Mouse (Mus musculus) layer of hippocampus, adult 2 months (tissue): ENCODE measurements around the gene Cd48. TPM values are rescaled to one million over a fixed set of nuclear protein-coding genes. Genes with fewer than 3 reads are reported as not detected.
A peak's percentile ranks its signal among the peaks of the same experiment; 100 is the strongest.
"Not testable (repeated sequence)": the region's sequence is repeated elsewhere in the genome, so short reads cannot be mapped to it uniquely, and the experiment has no call there.

ENCODE experiments used
- DNase-seq, 2 experiments: peaks; one replicate each; pipeline ENCODE4 v3.0.0; 2022; ENCODE audit warnings: low spot score in 2 of 2
- H3K27ac ChIP-seq: fragments of 200-600 bp; 2 replicates; pipeline ENCODE4 v1.8.1; 2022
- H3K4me3 ChIP-seq: fragments of 200-600 bp; 2 replicates; pipeline ENCODE4 v1.8.1; 2022; ENCODE audit warnings: mild to moderate bottlenecking
- CTCF ChIP-seq: fragments of 200-600 bp; conservative IDR thresholded peaks from 2 replicates; pipeline ENCODE4 v1.8.1; 2022; ENCODE audit warnings: antibody characterized with exemption, mild to moderate bottlenecking, moderate library complexity
- total RNA-seq, 2 experiments: library from RNA; stranded (reverse); gene quantifications; 2 replicates each; pipeline ENCODE4 v1.2.3; 2021

The Cd48 gene
- total RNA-seq, 2 experiments from 2014 or later = not detected

- no peak overlapping the region for H3K27ac ChIP-seq
- no peak overlapping the region for H3K4me3 ChIP-seq
- no peak for DNase-seq
- TF ChIP-seq CTCF = no peak
Observed at GRCm38 (mm10) chr1:171666350-171666749, 15.5 kb upstream of the Cd48 start.

GRCm38 (mm10) chr1:171667160-171667559, 14.6 kb upstream of the Cd48 start:
- H3K4me3 ChIP-seq = no peak overlapping the region
- no peak for DNase-seq
- TF ChIP-seq CTCF = no peak
- no peak overlapping the region for H3K27ac ChIP-seq

- DNase-seq, H3K4me3 ChIP-seq: not testable (repeated sequence)
- TF ChIP-seq CTCF = peak; percentile 64
- H3K27ac ChIP-seq = peak overlapping the region; percentile 85; the same call in 1 of the 2 replicates
Observed at GRCm38 (mm10) chr1:171672451-171672850, 9.4 kb upstream of the Cd48 start.

GRCm38 (mm10) chr1:171672854-171673475, 8.8 kb upstream of the Cd48 start:
- DNase-seq = peak; percentile 16 to 45
- TF ChIP-seq CTCF = no peak
- Histone ChIP-seq H3K4me3 (no peak overlapping the region), H3K27ac (peak overlapping the region; percentile 85)

GRCm38 (mm10) chr1:171674467-171674866, 7.3 kb upstream of the Cd48 start:
- no peak for TF ChIP-seq CTCF
- no peak for DNase-seq
- no peak overlapping the region for H3K4me3 ChIP-seq
- 0 out of 2 replicates have a peak overlapping the region, but pooled peaks have one; percentile 85 for H3K27ac ChIP-seq

- DNase-seq = no peak
- no peak for TF ChIP-seq CTCF
- no peak overlapping the region for H3K4me3 ChIP-seq
- no peak overlapping the region for H3K27ac ChIP-seq
Observed at GRCm38 (mm10) chr1:171677721-171678120, 4.1 kb upstream of the Cd48 start.

- Histone ChIP-seq H3K4me3 (no peak overlapping the region), H3K27ac (no peak overlapping the region)
- no peak for TF ChIP-seq CTCF
- DNase-seq = no peak
Observed at GRCm38 (mm10) chr1:171681009-171681408, 800 bp upstream of the Cd48 start.

GRCm38 (mm10) chr1:171684923-171685322, 3.1 kb downstream of the Cd48 start:
- Histone ChIP-seq H3K27ac (no peak overlapping the region), H3K4me3 (no peak overlapping the region)
- no peak for DNase-seq
- no peak for TF ChIP-seq CTCF

GRCm38 (mm10) chr1:171687320-171687719, 5.5 kb downstream of the Cd48 start:
- TF ChIP-seq CTCF = no peak

GRCm38 (mm10) chr1:171693918-171694317, 12.1 kb downstream of the Cd48 start:
- no peak overlapping the region for H3K4me3 ChIP-seq
- no peak for TF ChIP-seq CTCF
- DNase-seq = no peak
- no peak overlapping the region for H3K27ac ChIP-seq

More at GRCm38 (mm10) chr1:171687320-171687719, 5.5 kb downstream of the Cd48 start:
- H3K4me3 ChIP-seq = no peak overlapping the region
- no peak overlapping the region for H3K27ac ChIP-seq
- DNase-seq = no peak

GRCm38 (mm10) chr1:171698983-171699382, 17.2 kb downstream of the Cd48 start:
- peak; percentile 72 for TF ChIP-seq CTCF
- peak; percentile 19 to 37 for DNase-seq
- Histone ChIP-seq H3K4me3 (no peak overlapping the region), H3K27ac (no peak overlapping the region)

- not testable (repeated sequence) for H3K27ac ChIP-seq, DNase-seq, H3K4me3 ChIP-seq
Observed at GRCm38 (mm10) chr1:171713736-171714135, 31.9 kb downstream of the Cd48 start.

- TF ChIP-seq CTCF = no peak
- no peak for DNase-seq
- no peak overlapping the region for H3K4me3 ChIP-seq
- no peak overlapping the region for H3K27ac ChIP-seq
Observed at GRCm38 (mm10) chr1:171715434-171715833, 33.6 kb downstream of the Cd48 start.

GRCm38 (mm10) chr1:171716232-171716631, 34.4 kb downstream of the Cd48 start:
- Histone ChIP-seq H3K27ac (no peak overlapping the region), H3K4me3 (no peak overlapping the region)
- no peak for DNase-seq
- no peak for TF ChIP-seq CTCF
